Mouse (Mus musculus) hematopoietic multipotent progenitor cell, adult 10-12 weeks (in vitro differentiated cells): ENCODE results near the gene L2hgdh. TPM values are rescaled to one million over a fixed set of nuclear protein-coding genes. Genes with fewer than 3 reads are reported as not detected.

Experiments used
- polyA plus RNA-seq: library from polyadenylated mRNA; stranded (reverse); fragments of >175 nt; gene quantifications from 2 replicates; pipeline ENCODE4 v1.2.3, GENCODE M21; 2012; ENCODE audit warnings: low replicate concordance

The L2hgdh gene
- polyA plus RNA-seq: 0.95 and 0.99 TPM in 2 replicates

DNA sequence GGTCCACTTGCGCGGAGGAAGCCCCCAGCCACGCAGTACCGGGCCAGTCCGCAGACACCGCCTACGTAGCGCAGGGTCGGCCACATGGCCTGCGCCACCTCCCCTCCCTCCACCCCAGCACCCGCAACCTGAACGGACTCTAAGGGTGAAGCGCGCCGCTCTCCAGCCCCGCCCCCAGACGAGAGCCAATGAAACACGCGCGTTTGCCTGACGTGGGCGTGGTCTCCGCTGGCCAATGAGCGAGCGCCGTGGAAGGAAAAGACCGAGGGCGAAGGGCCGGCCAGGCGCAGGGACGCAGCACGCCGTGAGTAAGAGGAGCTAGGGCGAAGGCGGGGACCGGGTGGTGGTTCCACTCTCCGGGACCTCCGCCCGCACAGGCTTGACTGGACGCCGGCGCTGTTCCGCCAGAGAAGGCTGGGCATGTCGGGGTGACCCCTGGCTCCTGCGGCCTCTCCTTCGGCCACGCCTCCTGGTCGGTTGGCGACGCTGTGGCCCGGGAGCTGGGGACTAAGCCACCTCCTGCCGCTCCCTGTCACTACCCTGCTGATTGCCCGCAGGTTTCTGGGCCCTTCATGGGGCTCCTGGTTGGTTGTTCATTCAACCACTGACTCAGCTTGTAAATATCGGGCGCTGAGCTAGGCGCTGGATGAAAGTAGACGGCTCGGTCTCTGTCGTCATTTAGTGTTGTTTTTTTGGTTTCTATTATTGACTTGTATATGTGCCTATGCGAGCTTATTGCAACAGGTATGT, at the start of gene L2hgdh, which contains the start of gene Atp5s:
L2hgdh (minus strand) TSS at position 163 of the 750 bp plus-strand sequence.
Atp5s (plus strand) TSS at position 240 of the 750 bp plus-strand sequence.

DNA sequence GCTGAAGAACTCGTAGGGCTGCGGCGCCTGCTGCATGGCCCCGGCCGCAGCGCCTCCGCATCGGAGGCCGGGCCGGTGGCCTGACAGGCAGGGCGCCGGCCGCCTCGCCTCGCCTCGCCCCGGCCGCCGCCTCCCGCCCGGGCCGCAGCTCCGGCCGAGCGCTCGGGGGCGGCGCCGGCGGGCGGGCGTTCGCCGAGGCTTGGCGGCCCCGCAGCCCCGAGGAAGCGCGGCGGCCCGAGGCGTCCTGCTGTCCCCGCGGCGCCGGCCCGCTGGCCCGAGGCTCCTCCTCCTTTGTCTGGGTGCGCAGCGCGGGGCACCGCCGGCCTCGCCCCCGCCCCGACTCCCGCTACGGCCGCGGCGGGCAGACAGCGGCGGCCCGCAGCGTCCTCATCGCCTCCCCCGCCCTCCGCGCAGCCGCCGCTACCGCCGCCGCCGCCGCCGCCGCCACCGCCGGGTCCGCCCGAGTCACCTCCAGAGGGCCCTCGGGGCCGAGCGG, 43.1 kb downstream of the L2hgdh start, which contains the start of gene Sos2:
Sos2 (minus strand) TSS at position 287 of the 496 bp plus-strand sequence.

Other genes with a start within 250 kb of the L2hgdh start
- 8.3 and 8.4 TPM in 2 replicates for gene Vcpkmt, start 141.8 kb downstream of the L2hgdh start, polyA plus RNA-seq
- gene Sos2, start 43.0 kb downstream of the L2hgdh start, polyA plus RNA-seq: 6.4 and 9.2 TPM in 2 replicates
- 6.5 and 16.2 TPM in 2 replicates for gene Atp5s, start 77 bp upstream of the L2hgdh start, polyA plus RNA-seq
- 0.36 and 1.5 TPM in 2 replicates for gene Cdkl1, start 66.4 kb upstream of the L2hgdh start, polyA plus RNA-seq
- 0.83 and 1.1 TPM in 2 replicates for gene Atl1, start 167.7 kb upstream of the L2hgdh start, polyA plus RNA-seq
- 5.7 and 8.4 TPM in 2 replicates for gene Map4k5, start 168.3 kb upstream of the L2hgdh start, polyA plus RNA-seq